Mouse (Mus musculus) embryonic facial prominence, embryonic 10.5 days (tissue): Measurements from ENCODE around the gene Aldh3b3. TPM values are rescaled to one million over a fixed set of nuclear protein-coding genes. Genes with fewer than 3 reads are reported as not detected.
A peak's percentile ranks its signal among the peaks of the same experiment; 100 is the strongest.

Experiments
- DNase-seq: peaks from one replicate; pipeline ENCODE4 v3.0.0-alpha.2; 2017; ENCODE audit warnings: low spot score
- H3K27ac ChIP-seq: fragments of 300-500 bp; sonication (generic); replicated peaks from 2 replicates; pipeline ENCODE4 v1.5.1; 2016; ENCODE audit warnings: mild to moderate bottlenecking
- H3K27me3 ChIP-seq: fragments of 300-500 bp; sonication (generic); replicated peaks from 2 replicates; pipeline ENCODE4 v1.6.1; 2016; ENCODE audit warnings: low read depth, mild to moderate bottlenecking; ENCODE audit not compliant: poor library complexity, severe bottlenecking
- H3K36me3 ChIP-seq: fragments of 300-500 bp; sonication (generic); replicated peaks from 2 replicates; pipeline ENCODE4 v1.6.1; 2016; ENCODE audit warnings: mild to moderate bottlenecking, moderate library complexity
- H3K4me1 ChIP-seq: fragments of 300-500 bp; sonication (generic); 2 replicates; pipeline ENCODE4 v1.6.1; 2016
- H3K4me3 ChIP-seq: fragments of 300-500 bp; sonication (generic); 2 replicates; pipeline ENCODE4 v1.5.1; 2016; ENCODE audit warnings: mild to moderate bottlenecking, moderate library complexity
- H3K9me3 ChIP-seq: fragments of 300-500 bp; sonication (generic); 2 replicates; pipeline ENCODE4 v1.6.1; 2016; ENCODE audit warnings: mild to moderate bottlenecking
- WGBS: fragments of 180-500 bp; shearing (Covaris S2); methylation state at CpG from one replicate; pipeline ENCODE4 v1.1.7; 2016; 5-methylcytosine and 5-hydroxymethylcytosine counted together
- polyA plus RNA-seq: library from polyadenylated mRNA; unstranded; fragments of >200 nt; fragmentation: Nextera tagmentation; extraction: Ambion mirVana; gene quantifications from 2 replicates; pipeline ENCODE4 v1.2.1, GENCODE M21; 2016

Aldh3b3 gene
- polyA plus RNA-seq, 1 experiment from 2014 or later: not detected

GRCm38 (mm10) chr19:4000119-4000900 is 41.9 kb downstream of the Aldh3b3 start, which contains the start of the genes Nudt8 and Gm49405:
Gene Nudt8 (plus strand): TSS chr19:4000580.
Gene Gm49405 (plus strand): TSS chr19:4000626.
- DNase-seq: peak; percentile 96
- H3K27ac ChIP-seq: peak within 1 kb of the TSS; percentile 96
- H3K27me3 ChIP-seq: peaks cover 13% of the 10 kb centered on the region; the same call in 1 of the 2 replicates
- H3K4me1 ChIP-seq: peaks cover 51% of the 10 kb centered on the region
- no peaks in the 10 kb centered on the region for H3K9me3 ChIP-seq
- H3K4me3 ChIP-seq: peak within 1 kb of the TSS; percentile 90
- WGBS: under 1% methylated on average over 64 of the region's 64 CpGs
- H3K36me3 ChIP-seq: peaks cover 11% of the 10 kb centered on the region

DNA sequence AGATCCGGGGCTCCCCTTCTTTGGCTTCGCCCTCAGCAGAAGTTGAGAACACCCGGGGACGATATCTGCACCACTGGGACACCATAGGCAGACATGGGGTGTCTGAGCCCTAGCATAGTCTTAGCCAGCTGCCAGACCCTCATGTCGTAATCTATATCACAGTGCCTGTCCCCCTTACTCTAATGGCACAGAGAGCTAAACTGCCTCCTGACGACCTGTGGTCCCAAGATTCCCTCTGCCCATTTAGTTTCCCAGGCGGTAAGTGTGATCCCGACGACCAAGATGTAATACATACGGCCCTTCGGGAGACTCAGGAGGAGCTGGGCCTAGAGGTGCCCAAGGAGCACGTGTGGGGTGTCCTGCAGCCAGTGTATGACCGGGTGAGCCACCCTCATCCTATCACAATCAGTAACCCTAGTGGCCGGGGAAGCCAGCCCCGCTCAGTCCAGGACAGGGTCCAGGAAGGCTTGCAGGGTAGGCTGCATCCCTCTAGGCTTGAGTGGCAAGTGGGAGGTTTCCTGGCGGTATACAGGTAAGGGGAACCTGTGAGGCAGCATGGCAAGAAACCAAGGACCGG is 42.6 kb downstream of the Aldh3b3 start:
- H3K36me3 ChIP-seq: peaks cover 17% of the 10 kb centered on the region
- peaks cover 13% of the 10 kb centered on the region; the same call in 1 of the 2 replicates for H3K27me3 ChIP-seq
- 20% methylated on average over 17 of the region's 17 CpGs for WGBS
- H3K4me3 ChIP-seq: peak overlapping the region; percentile 90
- no peaks in the 10 kb centered on the region for H3K9me3 ChIP-seq
- peaks cover 43% of the 10 kb centered on the region for H3K4me1 ChIP-seq
- DNase-seq: peak; percentile 55
- H3K27ac ChIP-seq: peak overlapping the region; percentile 96

GRCm38 (mm10) chr19:4001752-4002151 is 43.3 kb downstream of the Aldh3b3 start:
- H3K9me3 ChIP-seq: no peaks in the 10 kb centered on the region
- whole genome bisulfite sequencing: 87% methylated on average over 5 of the region's 5 CpGs
- DNase-seq: no peak
- H3K36me3 ChIP-seq: peaks cover 24% of the 10 kb centered on the region
- peak overlapping the region; percentile 90 for H3K4me3 ChIP-seq
- peak overlapping the region; percentile 15; the same call in 1 of the 2 replicates for H3K27ac ChIP-seq
- H3K4me1 ChIP-seq: peaks cover 36% of the 10 kb centered on the region
- peaks cover 13% of the 10 kb centered on the region; the same call in 1 of the 2 replicates for H3K27me3 ChIP-seq

DNA sequence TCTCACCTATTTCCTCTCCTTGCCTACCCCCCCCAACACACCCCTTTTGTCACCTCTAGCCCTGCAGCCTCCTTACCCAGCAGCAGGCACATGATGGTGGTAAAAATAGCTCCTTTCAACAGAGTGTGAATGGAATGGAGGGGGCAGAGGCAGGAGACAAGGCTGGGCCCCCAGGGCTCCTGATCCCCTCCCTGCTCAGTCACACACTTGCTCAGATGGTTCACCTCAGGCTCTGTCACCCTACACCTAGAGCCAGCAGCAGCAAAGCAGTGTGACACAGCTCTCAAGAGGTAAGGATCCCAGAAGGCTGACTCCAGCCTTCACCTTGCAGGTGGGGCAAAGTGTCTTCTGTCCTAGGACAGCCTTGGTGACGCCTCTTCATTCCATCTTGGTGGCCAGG is 44.7 kb downstream of the Aldh3b3 start, which contains the start of gene Doc2g:
Gene Doc2g, plus strand, starts transcription at position 202 of the 400 bp plus-strand sequence.
- 76% methylated on average over 1 of the region's 1 CpGs for WGBS
- DNase-seq: no peak
- Histone ChIP-seq H3K27ac (0 out of 2 replicates have a peak within 1 kb of the TSS, but pooled peaks have one; percentile 7), H3K4me1 (peaks cover 26% of the 10 kb centered on the region), H3K36me3 (peaks cover 38% of the 10 kb centered on the region), H3K9me3 (no peaks in the 10 kb centered on the region), H3K27me3 (peaks cover 12% of the 10 kb centered on the region; the same call in 1 of the 2 replicates), H3K4me3 (peak within 1 kb of the TSS; percentile 90; the same call in 1 of the 2 replicates)

GRCm38 (mm10) chr19:4003641-4004040 is 45.2 kb downstream of the Aldh3b3 start:
- no peaks in the 10 kb centered on the region for H3K9me3 ChIP-seq
- WGBS: 82% methylated on average over 12 of the region's 12 CpGs
- no peak for DNase-seq
- peaks cover 8% of the 10 kb centered on the region; the same call in 1 of the 2 replicates for H3K27me3 ChIP-seq
- peaks cover 23% of the 10 kb centered on the region for H3K4me1 ChIP-seq
- H3K27ac ChIP-seq: no peak overlapping the region
- H3K36me3 ChIP-seq: peaks cover 43% of the 10 kb centered on the region
- H3K4me3 ChIP-seq: no peak overlapping the region

DNA sequence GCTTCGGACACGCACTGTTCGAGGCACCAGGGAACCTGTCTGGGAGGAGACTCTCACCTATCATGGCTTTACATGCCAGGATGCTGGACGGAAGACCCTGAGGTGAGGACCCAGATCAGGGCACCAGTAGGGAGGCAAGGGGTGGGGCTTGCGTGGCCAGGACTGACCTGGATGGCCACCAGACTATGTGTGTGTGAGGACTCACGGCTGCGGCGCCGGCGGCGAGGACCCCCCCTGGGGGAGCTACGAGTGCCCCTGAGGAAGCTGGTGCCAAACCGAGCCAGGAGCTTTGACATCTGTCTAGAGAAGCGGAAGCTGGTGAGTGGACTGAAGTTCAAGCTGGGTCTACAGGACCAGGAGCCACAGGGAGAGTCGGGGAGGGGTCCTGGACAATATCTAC is 45.9 kb downstream of the Aldh3b3 start:
- Histone ChIP-seq H3K27ac (no peak overlapping the region), H3K9me3 (no peaks in the 10 kb centered on the region), H3K27me3 (peaks cover 3% of the 10 kb centered on the region; the same call in 1 of the 2 replicates), H3K4me1 (peaks cover 23% of the 10 kb centered on the region), H3K4me3 (no peak overlapping the region), H3K36me3 (peaks cover 50% of the 10 kb centered on the region)
- no peak for DNase-seq
- WGBS: 92% methylated on average over 15 of the region's 15 CpGs

GRCm38 (mm10) chr19:4005091-4005490 is 46.6 kb downstream of the Aldh3b3 start:
- H3K4me3 ChIP-seq: no peak overlapping the region
- H3K4me1 ChIP-seq: peaks cover 16% of the 10 kb centered on the region
- DNase-seq: no peak
- no peak overlapping the region for H3K27ac ChIP-seq
- H3K27me3 ChIP-seq: no peaks in the 10 kb centered on the region
- peaks cover 58% of the 10 kb centered on the region for H3K36me3 ChIP-seq
- H3K9me3 ChIP-seq: no peaks in the 10 kb centered on the region
- 94% methylated on average over 9 of the region's 9 CpGs for WGBS

DNA sequence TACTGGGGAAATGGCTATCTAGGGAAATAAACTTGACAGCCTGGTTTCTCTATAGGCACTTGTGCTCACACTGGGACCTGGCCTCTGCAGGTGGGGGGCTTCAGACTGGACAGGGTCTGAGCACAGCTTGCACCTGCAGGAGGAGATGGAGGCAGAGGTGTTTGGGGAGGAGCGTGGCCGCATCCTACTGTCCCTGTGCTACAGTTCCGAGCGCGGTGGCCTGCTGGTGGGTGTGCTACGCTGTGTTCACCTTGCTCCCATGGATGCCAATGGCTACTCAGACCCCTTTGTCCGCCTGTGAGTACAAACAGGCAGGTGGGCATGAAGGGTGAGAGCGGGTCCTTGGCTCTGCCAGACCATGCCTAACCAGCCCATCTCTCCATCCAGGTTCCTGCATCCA is 47.5 kb downstream of the Aldh3b3 start:
- Histone ChIP-seq H3K36me3 (peaks cover 65% of the 10 kb centered on the region), H3K4me1 (peaks cover 13% of the 10 kb centered on the region), H3K4me3 (no peak overlapping the region), H3K9me3 (no peaks in the 10 kb centered on the region), H3K27me3 (no peaks in the 10 kb centered on the region), H3K27ac (no peak overlapping the region)
- no peak for DNase-seq
- 92% methylated on average over 8 of the region's 8 CpGs for WGBS

- no peak for DNase-seq
- WGBS: 93% methylated on average over 5 of the region's 5 CpGs
- Histone ChIP-seq H3K4me1 (peaks cover 31% of the 10 kb centered on the region), H3K4me3 (peak overlapping the region; percentile 86; the same call in 1 of the 2 replicates), H3K27ac (no peak overlapping the region), H3K9me3 (no peaks in the 10 kb centered on the region), H3K36me3 (peaks cover 49% of the 10 kb centered on the region), H3K27me3 (no peaks in the 10 kb centered on the region)
These were observed 52.6 kb downstream of the Aldh3b3 start for GRCm38 (mm10) chr19:4011086-4011485.

DNA sequence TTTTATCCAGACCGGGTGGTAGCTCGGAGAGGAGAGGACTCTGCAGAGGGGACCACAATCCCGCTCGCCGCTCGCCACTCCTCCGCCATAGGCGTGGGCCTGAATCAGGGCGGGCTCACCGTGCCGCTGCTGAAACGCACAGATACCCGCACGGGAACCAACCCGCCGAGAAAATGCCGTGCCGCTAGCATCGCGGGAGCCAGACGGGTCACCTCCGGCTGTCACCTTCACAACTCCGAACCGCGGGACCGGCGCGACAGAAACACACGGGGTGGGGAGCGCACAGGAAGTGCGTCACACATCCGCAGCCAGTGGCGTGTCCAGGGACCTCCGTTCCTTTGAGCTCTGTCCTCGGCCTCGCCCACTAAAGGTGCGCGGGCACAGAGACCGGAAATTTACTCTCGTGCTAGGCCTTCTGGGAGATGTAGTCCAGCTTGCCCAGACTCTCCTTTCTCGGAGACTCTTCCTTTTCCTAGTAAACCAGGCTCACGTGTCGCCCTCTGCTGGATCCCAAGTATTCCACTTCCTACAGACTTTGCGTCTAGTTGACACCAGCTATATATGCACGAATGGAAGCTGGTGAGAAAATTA is 54.1 kb downstream of the Aldh3b3 start, which contains the start of gene Ndufv1:
Gene Ndufv1, minus strand, starts transcription at position 375 of the 591 bp plus-strand sequence.
- Histone ChIP-seq H3K4me1 (peaks cover 31% of the 10 kb centered on the region), H3K36me3 (peaks cover 35% of the 10 kb centered on the region), H3K27me3 (no peaks in the 10 kb centered on the region), H3K9me3 (no peaks in the 10 kb centered on the region), H3K4me3 (peak within 1 kb of the TSS; percentile 86), H3K27ac (peak within 1 kb of the TSS; percentile 83)
- WGBS: under 1% methylated on average over 45 of the region's 45 CpGs
- peak; percentile 97 for DNase-seq

- WGBS: 17% methylated on average over 9 of the region's 9 CpGs
- peaks cover 29% of the 10 kb centered on the region for H3K36me3 ChIP-seq
- H3K4me1 ChIP-seq: peaks cover 31% of the 10 kb centered on the region
- peak overlapping the region; percentile 86 for H3K4me3 ChIP-seq
- DNase-seq: no peak
- H3K27ac ChIP-seq: peak overlapping the region; percentile 45
- H3K27me3 ChIP-seq: no peaks in the 10 kb centered on the region
- H3K9me3 ChIP-seq: no peaks in the 10 kb centered on the region
These were observed 54.6 kb downstream of the Aldh3b3 start for GRCm38 (mm10) chr19:4013066-4013465.

DNA sequence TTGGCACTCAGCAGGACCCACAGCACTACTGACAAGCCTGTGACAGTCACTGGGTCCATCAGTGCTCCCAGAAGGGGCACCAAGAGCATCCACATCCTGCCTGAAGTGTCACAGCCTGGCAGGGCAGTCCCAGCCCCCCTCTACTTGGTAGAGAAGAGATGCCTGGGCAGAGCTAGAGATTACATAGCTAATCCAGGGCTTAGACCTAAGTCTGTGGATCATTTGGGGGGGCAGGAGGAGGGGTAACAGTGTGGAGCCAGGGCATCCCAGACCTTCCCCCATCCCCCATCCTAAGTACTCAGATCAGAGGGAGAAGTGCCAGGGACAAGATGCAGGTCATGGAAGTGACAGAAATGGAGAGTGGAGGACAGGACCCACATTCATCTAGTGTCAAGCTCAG is 56.4 kb downstream of the Aldh3b3 start:
- H3K36me3 ChIP-seq: peaks cover 12% of the 10 kb centered on the region
- no peak overlapping the region for H3K4me3 ChIP-seq
- no peaks in the 10 kb centered on the region for H3K9me3 ChIP-seq
- H3K27me3 ChIP-seq: no peaks in the 10 kb centered on the region
- peaks cover 44% of the 10 kb centered on the region for H3K4me1 ChIP-seq
- H3K27ac ChIP-seq: 0 out of 2 replicates have a peak overlapping the region, but pooled peaks have one; percentile 42
- no peak for DNase-seq
